ENCODE assay signal across 19 mouse cellular contexts in genomic region chr2:165319503-165319902, GRCm38 (mm10). TPM values are rescaled to one million over a fixed set of nuclear protein-coding genes. Genes with fewer than 3 reads are reported as not detected.
DNase-seq lines count a peak whose midpoint lies in the region; ATAC-seq and TF ChIP-seq lines count a peak whose summit lies in the region.
"Had no signal": no experiment of that assay in that cellular context is flagged by ENCODE, and none has a peak within 500 bp of the region (broad histone marks: within the 10 kb centered on the region; RNA-seq: fewer than 3 reads in every experiment).

No protein-coding gene starts in this region.

- H3K9ac ChIP-seq in liver, adult 2 months (ENCODE audit: low read depth, low read length) = no peak overlapping the region
- no peak overlapping the region for H3K9ac ChIP-seq in liver, embryonic 11.5 days (ENCODE audit: low read depth, low read length)
- H3K9ac ChIP-seq in forebrain, embryonic 15.5 days (replicated peaks) = no peak overlapping the region
- H3K9ac ChIP-seq: embryonic facial prominence, embryonic 12.5 days; forebrain, embryonic 13.5 days; hindbrain, embryonic 12.5 days; neural tube, embryonic 12.5 days had no signal

- DNase-seq in gastrocnemius, adult 2 months = no peak
- no peak for DNase-seq in gastrocnemius, postnatal 4 days (ENCODE audit: low spot score in 2 of 2)
- peak; percentile 33 for DNase-seq in liver, adult 2 months (ENCODE audit: extremely low read depth, low read depth, low spot score)
- no peak for DNase-seq in liver, embryonic 11.5 days (ENCODE audit: low spot score)
- DNase-seq: adrenal gland, postnatal 25 days; B cell, adult 2 months; gastrocnemius, postnatal 25 days; right cerebral cortex, postnatal 25 days had no signal

- H3K27ac ChIP-seq in gastrocnemius, adult 2 months = peak overlapping the region; percentile 83
- no peak overlapping the region for H3K27ac ChIP-seq in liver, adult 2 months (replicated peaks; ENCODE audit: insufficient read depth, low read depth, low read length)
- no peak overlapping the region for H3K27ac ChIP-seq in liver, embryonic 11.5 days (ENCODE audit: low read depth, low read length)
- peak overlapping the region; percentile 97 for H3K27ac ChIP-seq in bone marrow macrophage, adult 2 months (ENCODE audit: insufficient read depth, low read depth, low read length)
- H3K27ac ChIP-seq in macrophage = peak overlapping the region; percentile 94
- no peak overlapping the region for H3K27ac ChIP-seq in forebrain, embryonic 15.5 days (replicated peaks)
- H3K27ac ChIP-seq: forebrain, embryonic 13.5 days; hindbrain, embryonic 12.5 days; limb, embryonic 10.5 days; midbrain, embryonic 10.5 days; neural tube, embryonic 12.5 days had no signal

- intact Hi-C loops in gastrocnemius, adult 2 months (cut with DNase I) = no loop called here

- no peaks in the 10 kb centered on the region for H3K9me3 ChIP-seq in liver, embryonic 11.5 days (ENCODE audit: control insufficient read depth, low read length)
- no peaks in the 10 kb centered on the region for H3K9me3 ChIP-seq in forebrain, embryonic 15.5 days
- H3K9me3 ChIP-seq: embryonic facial prominence, embryonic 12.5 days; forebrain, embryonic 13.5 days; hindbrain, embryonic 12.5 days; limb, embryonic 10.5 days; midbrain, embryonic 10.5 days; neural tube, embryonic 12.5 days had no signal

- TF ChIP-seq CTCF in gastrocnemius, adult 2 months (IDR thresholded peaks at IDR 0.05) = no peak
- no peak for TF ChIP-seq CTCF in liver, adult 2 months (IDR thresholded peaks at IDR 0.05; ENCODE audit: low read depth, low read length)
- TF ChIP-seq CTCF in bone marrow macrophage, adult 2 months (IDR thresholded peaks at IDR 0.05; ENCODE audit: low read depth, low read length) = no peak

- no peaks in the 10 kb centered on the region for H3K36me3 ChIP-seq in liver, adult 2 months (ENCODE audit: control insufficient read depth, insufficient read depth, low read length)
- H3K36me3 ChIP-seq in liver, embryonic 11.5 days (ENCODE audit: control insufficient read depth, insufficient read depth, low read length) = 0 out of 2 replicates have a peak, but pooled peaks cover 4% of the 10 kb centered on the region
- peaks cover 18% of the 10 kb centered on the region; the same call in 1 of the 2 replicates for H3K36me3 ChIP-seq in macrophage (ENCODE audit: inconsistent target)
- H3K36me3 ChIP-seq in forebrain, embryonic 15.5 days = peaks cover 12% of the 10 kb centered on the region

- no peak overlapping the region for H3K4me3 ChIP-seq in gastrocnemius, adult 2 months
- no peak overlapping the region for H3K4me3 ChIP-seq in liver, adult 2 months (ENCODE audit: insufficient read depth, low read depth, low read length)
- no peak overlapping the region for H3K4me3 ChIP-seq in liver, embryonic 11.5 days (ENCODE audit: low read depth, low read length)
- no peak overlapping the region for H3K4me3 ChIP-seq in bone marrow macrophage, adult 2 months (ENCODE audit: insufficient read depth, low read length)
- H3K4me3 ChIP-seq in macrophage (ENCODE audit: inconsistent target) = peak overlapping the region; percentile 12; the same call in 1 of the 2 replicates
- no peak overlapping the region for H3K4me3 ChIP-seq in forebrain, embryonic 15.5 days
- H3K4me3 ChIP-seq: embryonic facial prominence, embryonic 12.5 days; forebrain, embryonic 13.5 days; hindbrain, embryonic 12.5 days; limb, embryonic 10.5 days; midbrain, embryonic 10.5 days; neural tube, embryonic 12.5 days had no signal

- H3K4me1 ChIP-seq in liver, adult 2 months (ENCODE audit: control insufficient read depth, insufficient read depth, low read length) = peaks cover 10% of the 10 kb centered on the region; the same call in 1 of the 2 replicates
- H3K4me1 ChIP-seq in liver, embryonic 11.5 days (replicated peaks; ENCODE audit: control insufficient read depth, insufficient read depth, low read length) = peaks cover 63% of the 10 kb centered on the region
- peaks cover 65% of the 10 kb centered on the region for H3K4me1 ChIP-seq in bone marrow macrophage, adult 2 months (ENCODE audit: control insufficient read depth, insufficient read depth, low read length)
- peaks cover 53% of the 10 kb centered on the region for H3K4me1 ChIP-seq in forebrain, embryonic 15.5 days

- peaks cover 12% of the 10 kb centered on the region; the same call in 1 of the 2 replicates for H3K79me2 ChIP-seq in liver, adult 2 months (ENCODE audit: control insufficient read depth, insufficient read depth, low read length)
- H3K79me2 ChIP-seq in macrophage (ENCODE audit: inconsistent target) = peaks cover 54% of the 10 kb centered on the region

- no peak for ATAC-seq in liver, embryonic 11.5 days (replicated peaks; ENCODE audit: low FRiP score)
- ATAC-seq in forebrain, embryonic 15.5 days (replicated peaks) = no peak
- ATAC-seq in megakaryocyte-erythroid progenitor cell, adult 5-6 weeks (replicated peaks; ENCODE audit: low FRiP score, low TSS enrichment, poor library complexity, severe bottlenecking) = no peak
- ATAC-seq: forebrain, embryonic 13.5 days had no signal

- H3K27me3 ChIP-seq in liver, adult 2 months (ENCODE audit: control insufficient read depth, insufficient read depth, low read length) = no peaks in the 10 kb centered on the region
- H3K27me3 ChIP-seq in liver, embryonic 11.5 days (replicated peaks; ENCODE audit: control insufficient read depth, insufficient read depth, low read length) = no peaks in the 10 kb centered on the region
- no peaks in the 10 kb centered on the region for H3K27me3 ChIP-seq in forebrain, embryonic 15.5 days
- H3K27me3 ChIP-seq: embryonic facial prominence, embryonic 12.5 days; forebrain, embryonic 13.5 days; hindbrain, embryonic 12.5 days had no signal

- no peak overlapping the region; the same call in 1 of the 2 replicates for H3K4me2 ChIP-seq in liver, embryonic 11.5 days
- no peak overlapping the region for H3K4me2 ChIP-seq in forebrain, embryonic 15.5 days (replicated peaks)
- H3K4me2 ChIP-seq: embryonic facial prominence, embryonic 12.5 days; forebrain, embryonic 13.5 days; hindbrain, embryonic 12.5 days; neural tube, embryonic 12.5 days had no signal

- 68% methylated on average over 4 of the region's 4 CpGs for WGBS in liver, adult 2 months
- 37% methylated on average over 4 of the region's 4 CpGs for WGBS in liver, embryonic 11.5 days
- 6% methylated on average over 4 of the region's 4 CpGs for WGBS in macrophage (ENCODE audit: missing documents)
- 82% methylated on average over 4 of the region's 4 CpGs for WGBS in forebrain, embryonic 15.5 days

- TF ChIP-seq POLR2A in liver, adult 2 months (IDR thresholded peaks at IDR 0.05; ENCODE audit: extremely low read depth, insufficient read depth, low read length) = no peak
- TF ChIP-seq POLR2A in bone marrow macrophage, adult 2 months (IDR thresholded peaks at IDR 0.05; ENCODE audit: borderline replicate concordance, low read depth, low read length) = no peak

RNA-seq across cellular contexts. Expression of gene Elmo2, which starts 6.8 kb away (rescaled TPM):
- total RNA-seq in gastrocnemius, adult 2 months (2021) = 10 to 100 TPM; 12.8 to 15.0 TPM
- total RNA-seq in gastrocnemius, postnatal 4 days (2021) = 10 to 100 TPM; 27.1 to 36.9 TPM
- total RNA-seq in liver, adult 2 months (2014; rRNA removed) = 5.2 and 7.0 TPM in 2 replicates
- polyA plus RNA-seq in liver, adult 2 months (2012; rRNA removed) = 10.9 and 17.5 TPM in 2 replicates
- polyA plus RNA-seq in liver, embryonic 11.5 days (2014; fragmentation: Nextera tagmentation; extraction: Ambion mirVana) = 36.4 and 42.4 TPM in 2 replicates
- polyA plus RNA-seq in bone marrow macrophage, adult 2 months (2012; ENCODE audit: insufficient read depth, insufficient read length, missing spikeins) = 54.6 and 61.0 TPM in 2 replicates
- total RNA-seq in macrophage (2018; cell fraction: chromatin; rRNA removed) = 100 to 1,000 TPM in 1 of 26 experiments, 10 to 100 TPM in 22, 1 to 10 TPM in 3; 7.7 to 100 (median 40.4) TPM
- 10 to 100 TPM; 15.4 to 40.7 (median 27.7) TPM for total RNA-seq in macrophage (2018; cell fraction: cytosol; rRNA removed)
- 10 to 100 TPM; 11.9 to 74.8 (median 32.5) TPM for total RNA-seq in macrophage (2018; cell fraction: nucleus; rRNA removed)
- 29.3 to 43.5 TPM (median 39.1 TPM) in 3 replicates for polyA plus RNA-seq in macrophage (2018)
- 99.6 and 101 TPM in 2 replicates for polyA plus RNA-seq in forebrain, embryonic 15.5 days (2015; fragmentation: Nextera tagmentation; extraction: Ambion mirVana)
- total RNA-seq in megakaryocyte-erythroid progenitor cell, adult 5-6 weeks (2014; fragmentation: Nextera tagmentation) = 23.5 and 31.5 TPM in 2 replicates
- total RNA-seq in megakaryocyte-erythroid progenitor cell, adult 5-6 weeks (2017) = 11.6 and 16.4 TPM in 2 replicates

RNA-seq across cellular contexts. Expression of gene Slc35c2, which starts 31.8 kb away (rescaled TPM):
- total RNA-seq in gastrocnemius, adult 2 months (2021) = 10 to 100 TPM; 19.6 to 20.6 TPM
- 10 to 100 TPM; 20.8 to 23.4 TPM for total RNA-seq in gastrocnemius, postnatal 4 days (2021)
- 13.5 and 17.2 TPM in 2 replicates for total RNA-seq in liver, adult 2 months (2014; rRNA removed)
- polyA plus RNA-seq in liver, adult 2 months (2012; rRNA removed) = 42.4 and 52.1 TPM in 2 replicates
- polyA plus RNA-seq in liver, embryonic 11.5 days (2014; fragmentation: Nextera tagmentation; extraction: Ambion mirVana) = 53.0 and 64.4 TPM in 2 replicates
- 44.6 and 49.8 TPM in 2 replicates for polyA plus RNA-seq in bone marrow macrophage, adult 2 months (2012; ENCODE audit: insufficient read depth, insufficient read length, missing spikeins)
- 10 to 100 TPM in 15 of 26 experiments, 1 to 10 TPM in 11; 2.0 to 34.1 (median 12.3) TPM for total RNA-seq in macrophage (2018; cell fraction: chromatin; rRNA removed)
- 10 to 100 TPM; 28.8 to 52.4 (median 40.9) TPM for total RNA-seq in macrophage (2018; cell fraction: cytosol; rRNA removed)
- 10 to 100 TPM in 24 of 26 experiments, 1 to 10 TPM in 2; 4.9 to 57.3 (median 27.0) TPM for total RNA-seq in macrophage (2018; cell fraction: nucleus; rRNA removed)
- polyA plus RNA-seq in macrophage (2018) = 29.3 to 58.1 TPM (median 53.2 TPM) in 3 replicates
- polyA plus RNA-seq in forebrain, embryonic 15.5 days (2015; fragmentation: Nextera tagmentation; extraction: Ambion mirVana) = 61.4 and 68.7 TPM in 2 replicates
- total RNA-seq in megakaryocyte-erythroid progenitor cell, adult 5-6 weeks (2014; fragmentation: Nextera tagmentation) = 23.8 and 53.9 TPM in 2 replicates
- total RNA-seq in megakaryocyte-erythroid progenitor cell, adult 5-6 weeks (2017) = 15.9 and 21.0 TPM in 2 replicates

RNA-seq across cellular contexts. Expression of gene Zfp663, which starts 49.0 kb away (rescaled TPM):
- not detected for total RNA-seq in gastrocnemius, adult 2 months (2021)
- total RNA-seq in gastrocnemius, postnatal 4 days (2021) = under 1 TPM in 1 of 2 experiments, not detected in 1; 0.29 TPM
- total RNA-seq in liver, adult 2 months (2014; rRNA removed) = not detected in 2 replicates
- not detected in 2 replicates for polyA plus RNA-seq in liver, adult 2 months (2012; rRNA removed)
- polyA plus RNA-seq in liver, embryonic 11.5 days (2014; fragmentation: Nextera tagmentation; extraction: Ambion mirVana) = 0.07 and 0.29 TPM in 2 replicates
- polyA plus RNA-seq in bone marrow macrophage, adult 2 months (2012; ENCODE audit: insufficient read depth, insufficient read length, missing spikeins) = not detected in 2 replicates
- total RNA-seq in macrophage (2018; cell fraction: chromatin; rRNA removed) = not detected
- not detected for total RNA-seq in macrophage (2018; cell fraction: cytosol; rRNA removed)
- total RNA-seq in macrophage (2018; cell fraction: nucleus; rRNA removed) = not detected
- polyA plus RNA-seq in macrophage (2018) = not detected in 3 replicates
- 6.5 and 7.6 TPM in 2 replicates for polyA plus RNA-seq in forebrain, embryonic 15.5 days (2015; fragmentation: Nextera tagmentation; extraction: Ambion mirVana)
- not detected in 2 replicates for total RNA-seq in megakaryocyte-erythroid progenitor cell, adult 5-6 weeks (2014; fragmentation: Nextera tagmentation)
- not detected in 2 replicates for total RNA-seq in megakaryocyte-erythroid progenitor cell, adult 5-6 weeks (2017)
- total RNA-seq: adrenal gland, postnatal 25 days; gastrocnemius, postnatal 25 days had no signal
- polyA plus RNA-seq: testis, adult 2 months had no signal

Comparison
In these comparisons a context has a peak if more than half of its experiments do, and no peak if none do; other contexts are left out.
1. H3K27ac ChIP-seq: peak in gastrocnemius, adult 2 months (single experiment), bone marrow macrophage, adult 2 months (single experiment) and macrophage (single experiment); none in liver, adult 2 months (single experiment), liver, embryonic 11.5 days (single experiment) and forebrain, embryonic 15.5 days (single experiment).